Mouse (Mus musculus): Measurements from ENCODE around the gene Tspan33. TPM values are rescaled to one million over a fixed set of nuclear protein-coding genes. Genes with fewer than 3 reads are reported as not detected.

Gene Tspan33
- polyA plus RNA-seq, 1 experiment from 2014 or later: 5.2 TPM

DNA sequence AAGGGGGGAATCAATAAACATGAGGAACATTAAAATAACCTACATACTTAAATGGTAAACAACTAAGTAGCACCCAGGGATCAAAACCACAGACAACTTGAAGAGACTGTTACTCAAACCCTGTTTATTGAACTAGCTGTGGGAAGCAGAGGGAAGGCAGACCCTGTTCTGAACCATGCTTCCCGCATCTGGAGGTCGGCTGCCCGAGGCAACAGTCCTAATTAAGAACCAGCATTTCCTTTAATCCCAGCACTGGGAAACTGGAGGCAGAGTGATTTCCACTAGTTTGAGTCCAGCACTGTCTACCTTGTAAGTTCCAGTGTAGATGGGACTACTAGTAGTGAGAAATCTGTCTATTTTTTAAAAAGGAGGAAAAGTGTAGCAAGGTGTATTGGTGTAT is 17.3 kb downstream of the Tspan33 start:
- WGBS: 80% methylated on average over 3 of the region's 3 CpGs
- H3K9ac ChIP-seq (ENCODE audit: low read length): no peak overlapping the region
- H3K4me1 ChIP-seq (ENCODE audit: control insufficient read depth, insufficient read depth, low read length): no peaks in the 10 kb centered on the region
- H3K4me3 ChIP-seq (replicated peaks; ENCODE audit: low read length): no peak overlapping the region
- no peaks in the 10 kb centered on the region for H3K9me3 ChIP-seq (replicated peaks; ENCODE audit: control insufficient read depth, low read length)
- no peak for ATAC-seq (ENCODE audit: insufficient read depth, low FRiP score)
- H3K36me3 ChIP-seq (ENCODE audit: control insufficient read depth, insufficient read depth, low read length): no peaks in the 10 kb centered on the region
- no peak overlapping the region for H3K4me2 ChIP-seq (ENCODE audit: low read depth, low read length)
- no peaks in the 10 kb centered on the region for H3K27me3 ChIP-seq (ENCODE audit: control insufficient read depth, insufficient read depth, low read length)
- no peak overlapping the region for H3K27ac ChIP-seq (ENCODE audit: low read length)

DNA sequence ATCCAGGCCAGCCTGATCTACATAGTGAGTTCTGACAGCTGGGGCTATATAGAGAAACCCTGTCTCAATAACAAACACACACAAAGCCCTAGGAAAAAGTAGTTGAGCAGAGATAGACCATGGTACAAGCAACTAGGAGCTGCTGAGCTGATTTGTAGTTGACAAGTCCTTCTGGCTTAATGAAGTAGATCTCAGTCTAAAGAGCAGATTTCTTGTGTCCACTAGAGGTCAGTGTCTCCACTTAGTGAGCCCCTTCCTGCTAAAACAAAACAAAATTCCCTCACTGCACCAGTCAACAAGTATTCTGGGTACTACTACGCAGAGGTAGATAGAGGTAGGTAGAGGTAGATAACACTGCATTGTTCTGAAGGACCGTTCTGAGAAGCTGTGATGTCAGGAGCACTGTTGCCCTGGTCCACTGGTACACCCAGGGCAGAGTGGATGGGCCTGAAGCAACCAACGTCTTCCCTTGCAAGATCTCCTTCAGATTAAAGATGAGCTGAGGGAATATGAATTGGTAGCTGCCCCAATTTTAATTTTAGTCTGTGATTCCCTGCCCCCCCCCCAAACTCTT is 18.1 kb downstream of the Tspan33 start:
- WGBS: 43% methylated on average over 3 of the region's 3 CpGs
- ATAC-seq (ENCODE audit: insufficient read depth, low FRiP score): no peak
- no peak overlapping the region for H3K9ac ChIP-seq (ENCODE audit: low read length)
- H3K27me3 ChIP-seq (ENCODE audit: control insufficient read depth, insufficient read depth, low read length): no peaks in the 10 kb centered on the region
- H3K36me3 ChIP-seq (ENCODE audit: control insufficient read depth, insufficient read depth, low read length): no peaks in the 10 kb centered on the region
- no peak overlapping the region for H3K4me3 ChIP-seq (replicated peaks; ENCODE audit: low read length)
- no peaks in the 10 kb centered on the region for H3K9me3 ChIP-seq (replicated peaks; ENCODE audit: control insufficient read depth, low read length)
- no peak overlapping the region for H3K4me2 ChIP-seq (ENCODE audit: low read depth, low read length)
- H3K4me1 ChIP-seq (ENCODE audit: control insufficient read depth, insufficient read depth, low read length): 0 out of 2 replicates have a peak, but pooled peaks cover under 1% of the 10 kb centered on the region
- no peak overlapping the region for H3K27ac ChIP-seq (ENCODE audit: low read length)

DNA sequence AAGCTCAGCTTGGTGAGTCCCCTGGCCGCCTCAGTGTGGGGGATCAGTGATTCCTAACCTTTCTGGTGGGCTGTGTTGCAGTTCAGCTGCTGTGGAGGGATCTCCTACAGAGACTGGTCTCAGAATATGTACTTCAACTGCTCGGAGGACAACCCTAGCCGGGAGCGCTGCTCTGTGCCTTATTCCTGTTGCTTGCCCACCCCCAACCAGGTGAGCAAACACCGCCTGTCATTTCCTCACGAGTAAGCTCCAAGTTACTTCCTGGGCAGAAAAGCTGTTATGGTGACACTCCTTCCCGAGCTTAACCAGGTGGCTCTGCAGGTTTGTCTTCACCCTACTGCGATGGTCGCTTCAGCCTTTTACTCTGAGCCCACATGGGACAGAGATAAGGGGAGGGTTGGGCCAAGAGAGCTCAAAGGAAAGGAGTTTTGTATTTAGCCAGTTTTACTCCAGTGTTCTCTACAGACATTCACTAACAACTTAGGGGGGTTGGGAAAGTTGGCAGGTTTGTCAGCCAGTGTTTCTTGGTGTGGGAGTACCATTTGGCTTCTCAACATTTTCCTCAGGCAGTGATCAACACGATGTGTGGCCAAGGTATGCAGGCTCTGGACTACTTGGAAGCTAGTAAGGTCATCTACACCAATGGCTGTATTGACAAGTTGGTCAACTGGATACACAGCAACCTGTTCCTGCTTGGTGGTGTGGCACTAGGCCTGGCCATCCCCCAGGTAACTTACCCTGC is 22.8 kb downstream of the Tspan33 start:
- Histone ChIP-seq H3K27me3 (ENCODE audit: control insufficient read depth, insufficient read depth, low read length) (no peaks in the 10 kb centered on the region), H3K9ac (ENCODE audit: low read length) (no peak overlapping the region), H3K9me3 (replicated peaks; ENCODE audit: control insufficient read depth, low read length) (no peaks in the 10 kb centered on the region), H3K4me3 (replicated peaks; ENCODE audit: low read length) (no peak overlapping the region), H3K36me3 (ENCODE audit: control insufficient read depth, insufficient read depth, low read length) (no peaks in the 10 kb centered on the region), H3K4me2 (ENCODE audit: low read depth, low read length) (peak overlapping the region; percentile 24; the same call in 1 of the 2 replicates), H3K4me1 (ENCODE audit: control insufficient read depth, insufficient read depth, low read length) (peaks cover 20% of the 10 kb centered on the region), H3K27ac (ENCODE audit: low read length) (no peak overlapping the region; the same call in 1 of the 2 replicates)
- ATAC-seq (ENCODE audit: insufficient read depth, low FRiP score): peak; percentile 30; the same call in 1 of the 2 replicates
- 49% methylated on average over 10 of the region's 10 CpGs for WGBS

DNA sequence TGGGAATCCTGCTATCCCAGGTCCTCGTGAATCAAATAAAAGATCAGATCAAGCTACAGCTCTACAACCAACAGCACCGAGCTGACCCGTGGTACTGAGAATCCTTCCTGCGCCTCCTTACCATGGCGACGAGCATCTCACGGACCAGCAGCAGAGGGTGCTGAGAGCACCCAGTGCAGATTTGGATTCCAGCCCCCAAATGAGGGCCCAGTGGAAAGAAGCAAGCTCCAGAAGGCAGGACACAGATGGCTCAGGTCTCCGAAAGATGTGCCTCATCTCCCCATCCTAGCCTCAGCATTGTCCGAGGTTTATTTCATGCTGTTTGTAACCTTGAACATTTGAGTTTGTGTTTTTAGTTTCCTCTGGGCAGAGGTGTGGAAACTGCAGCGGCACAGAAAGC is 23.5 kb downstream of the Tspan33 start:
- no peak overlapping the region for H3K4me3 ChIP-seq (replicated peaks; ENCODE audit: low read length)
- no peak overlapping the region for H3K27ac ChIP-seq (ENCODE audit: low read length)
- no peaks in the 10 kb centered on the region for H3K9me3 ChIP-seq (replicated peaks; ENCODE audit: control insufficient read depth, low read length)
- H3K4me2 ChIP-seq (ENCODE audit: low read depth, low read length): no peak overlapping the region
- no peaks in the 10 kb centered on the region for H3K36me3 ChIP-seq (ENCODE audit: control insufficient read depth, insufficient read depth, low read length)
- WGBS: 56% methylated on average over 10 of the region's 10 CpGs
- no peaks in the 10 kb centered on the region for H3K27me3 ChIP-seq (ENCODE audit: control insufficient read depth, insufficient read depth, low read length)
- peak overlapping the region; percentile 54; the same call in 1 of the 2 replicates for H3K9ac ChIP-seq (ENCODE audit: low read length)
- ATAC-seq (ENCODE audit: insufficient read depth, low FRiP score): no peak
- H3K4me1 ChIP-seq (ENCODE audit: control insufficient read depth, insufficient read depth, low read length): peaks cover 20% of the 10 kb centered on the region

DNA sequence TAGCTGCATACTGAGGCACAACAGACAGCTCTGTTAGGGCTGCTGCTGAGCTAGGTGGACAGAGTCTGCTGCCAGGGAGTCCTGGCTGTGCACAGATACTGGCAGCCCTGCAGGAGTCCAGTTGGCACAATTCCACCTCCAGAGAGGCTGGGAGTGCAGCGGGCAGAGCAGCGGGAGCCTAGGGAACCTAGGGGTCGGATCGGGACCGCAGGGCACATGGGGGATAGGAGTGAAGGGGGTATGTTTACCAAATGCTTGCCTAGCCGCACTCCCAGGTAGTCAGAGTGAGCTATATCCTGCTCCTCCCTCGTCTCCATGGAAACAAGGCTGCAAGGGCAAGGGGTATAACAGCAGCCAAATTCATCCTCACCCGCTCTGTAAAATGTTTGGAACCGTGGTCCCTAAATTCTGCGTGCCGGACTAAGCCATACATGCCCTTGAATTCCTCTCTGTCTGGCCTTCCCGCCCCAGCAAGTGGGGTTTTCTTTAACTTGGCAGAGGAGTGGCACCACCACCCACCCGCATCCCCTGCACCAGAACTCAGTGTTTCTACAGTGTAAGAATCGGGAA is 24.0 kb downstream of the Tspan33 start:
- Histone ChIP-seq H3K4me1 (ENCODE audit: control insufficient read depth, insufficient read depth, low read length) (peaks cover 20% of the 10 kb centered on the region), H3K27ac (ENCODE audit: low read length) (no peak overlapping the region), H3K4me3 (replicated peaks; ENCODE audit: low read length) (0 out of 2 replicates have a peak overlapping the region, but pooled peaks have one; percentile 8), H3K36me3 (ENCODE audit: control insufficient read depth, insufficient read depth, low read length) (no peaks in the 10 kb centered on the region), H3K27me3 (ENCODE audit: control insufficient read depth, insufficient read depth, low read length) (no peaks in the 10 kb centered on the region), H3K9ac (ENCODE audit: low read length) (peak overlapping the region; percentile 54), H3K9me3 (replicated peaks; ENCODE audit: control insufficient read depth, low read length) (no peaks in the 10 kb centered on the region), H3K4me2 (ENCODE audit: low read depth, low read length) (peak overlapping the region; percentile 41)
- peak; percentile 48; the same call in 1 of the 2 replicates for ATAC-seq (ENCODE audit: insufficient read depth, low FRiP score)
- 17% methylated on average over 14 of the region's 14 CpGs for WGBS

DNA sequence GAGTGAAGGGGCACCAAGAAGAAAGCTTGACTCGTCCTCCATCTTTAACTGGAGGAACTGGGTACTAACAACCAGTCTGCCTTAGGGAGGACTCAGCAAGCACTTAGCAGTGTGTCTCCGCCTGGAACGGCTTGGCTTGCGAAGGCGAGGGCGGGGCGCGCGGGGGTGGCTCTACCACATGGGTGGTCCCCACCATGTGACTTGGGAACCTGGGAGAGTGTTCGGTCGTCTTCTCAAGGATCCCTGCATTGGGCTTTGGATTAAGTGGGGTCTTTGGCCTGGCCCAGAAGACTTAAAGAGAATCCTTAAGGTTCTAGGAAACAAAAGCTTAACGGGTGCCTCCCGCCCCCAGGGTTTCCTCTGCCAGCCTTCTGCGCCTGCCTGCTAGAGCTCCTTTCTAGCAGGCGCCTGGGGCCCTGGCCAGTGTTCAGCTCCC is 24.9 kb downstream of the Tspan33 start:
- Histone ChIP-seq H3K9ac (ENCODE audit: low read length) (peak overlapping the region; percentile 55), H3K36me3 (ENCODE audit: control insufficient read depth, insufficient read depth, low read length) (no peaks in the 10 kb centered on the region), H3K27me3 (ENCODE audit: control insufficient read depth, insufficient read depth, low read length) (no peaks in the 10 kb centered on the region), H3K4me1 (ENCODE audit: control insufficient read depth, insufficient read depth, low read length) (peaks cover 20% of the 10 kb centered on the region), H3K27ac (ENCODE audit: low read length) (peak overlapping the region; percentile 39; the same call in 1 of the 2 replicates), H3K4me2 (ENCODE audit: low read depth, low read length) (peak overlapping the region; percentile 55), H3K4me3 (replicated peaks; ENCODE audit: low read length) (peak overlapping the region; percentile 44), H3K9me3 (replicated peaks; ENCODE audit: control insufficient read depth, low read length) (no peaks in the 10 kb centered on the region)
- peak; percentile 79; the same call in 1 of the 2 replicates for ATAC-seq (ENCODE audit: insufficient read depth, low FRiP score)
- 6% methylated on average over 15 of the region's 15 CpGs for WGBS

DNA sequence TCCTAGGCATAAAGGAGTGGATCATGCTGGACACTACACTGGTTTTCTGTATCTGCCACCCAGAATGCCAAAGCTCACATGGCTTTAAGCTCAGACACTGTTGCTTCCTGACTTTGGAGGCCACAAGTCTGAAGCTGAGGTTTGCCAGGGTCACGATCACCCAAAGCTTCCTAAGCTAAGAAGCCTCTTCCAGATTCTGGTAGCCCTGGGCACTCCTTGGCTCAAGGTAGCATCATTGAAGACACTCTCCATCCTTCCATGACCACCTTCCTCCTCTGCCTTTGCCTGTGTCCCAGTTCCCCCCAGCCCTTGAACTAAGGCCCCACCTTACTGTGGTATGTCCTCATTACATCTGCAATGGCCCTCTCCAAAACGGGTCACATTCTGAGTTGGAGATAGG is 27.9 kb downstream of the Tspan33 start:
- Histone ChIP-seq H3K36me3 (ENCODE audit: control insufficient read depth, insufficient read depth, low read length) (no peaks in the 10 kb centered on the region), H3K4me2 (ENCODE audit: low read depth, low read length) (no peak overlapping the region), H3K27ac (ENCODE audit: low read length) (no peak overlapping the region), H3K4me1 (ENCODE audit: control insufficient read depth, insufficient read depth, low read length) (peaks cover 20% of the 10 kb centered on the region), H3K9ac (ENCODE audit: low read length) (no peak overlapping the region), H3K4me3 (replicated peaks; ENCODE audit: low read length) (no peak overlapping the region), H3K9me3 (replicated peaks; ENCODE audit: control insufficient read depth, low read length) (no peaks in the 10 kb centered on the region), H3K27me3 (ENCODE audit: control insufficient read depth, insufficient read depth, low read length) (no peaks in the 10 kb centered on the region)
- 76% methylated on average over 2 of the region's 2 CpGs for WGBS
- ATAC-seq (ENCODE audit: insufficient read depth, low FRiP score): no peak

DNA sequence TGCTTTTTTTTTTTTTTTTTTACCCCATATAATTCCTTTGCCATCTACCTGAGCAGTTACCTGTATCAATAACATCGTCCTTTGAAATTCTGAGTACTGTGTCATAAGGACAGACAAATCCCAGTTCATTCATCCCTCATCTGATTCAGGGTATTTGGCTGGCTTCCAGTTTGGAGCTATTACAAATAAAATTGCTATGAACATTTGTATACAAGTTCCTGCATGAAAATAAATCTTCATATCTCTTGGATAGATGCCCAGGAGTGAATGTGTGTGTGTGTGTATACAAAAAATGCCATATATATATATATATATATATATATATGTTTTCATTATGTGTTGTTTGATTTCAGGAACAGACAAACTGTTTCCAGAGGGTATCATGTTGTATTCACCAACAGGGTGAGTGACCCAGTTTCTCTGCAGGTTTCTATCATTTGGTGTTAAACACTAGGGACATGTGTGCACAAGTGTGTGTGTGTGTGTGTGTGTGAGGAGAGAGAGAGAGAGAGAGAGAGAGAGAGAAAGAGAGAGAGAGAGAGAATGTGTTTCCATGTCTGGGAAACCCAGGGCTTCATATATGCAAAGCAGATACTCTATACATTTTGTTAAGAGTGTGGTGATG is 32.7 kb downstream of the Tspan33 start:
- Histone ChIP-seq H3K27ac (ENCODE audit: low read length) (no peak overlapping the region), H3K27me3 (ENCODE audit: control insufficient read depth, insufficient read depth, low read length) (no peaks in the 10 kb centered on the region), H3K4me2 (ENCODE audit: low read depth, low read length) (no peak overlapping the region), H3K36me3 (ENCODE audit: control insufficient read depth, insufficient read depth, low read length) (no peaks in the 10 kb centered on the region), H3K9ac (ENCODE audit: low read length) (no peak overlapping the region), H3K9me3 (replicated peaks; ENCODE audit: control insufficient read depth, low read length) (no peaks in the 10 kb centered on the region), H3K4me3 (replicated peaks; ENCODE audit: low read length) (no peak overlapping the region), H3K4me1 (ENCODE audit: control insufficient read depth, insufficient read depth, low read length) (no peaks in the 10 kb centered on the region)
- ATAC-seq (ENCODE audit: insufficient read depth, low FRiP score): no peak
- 39% methylated on average over 1 of the region's 1 CpGs for WGBS

DNA sequence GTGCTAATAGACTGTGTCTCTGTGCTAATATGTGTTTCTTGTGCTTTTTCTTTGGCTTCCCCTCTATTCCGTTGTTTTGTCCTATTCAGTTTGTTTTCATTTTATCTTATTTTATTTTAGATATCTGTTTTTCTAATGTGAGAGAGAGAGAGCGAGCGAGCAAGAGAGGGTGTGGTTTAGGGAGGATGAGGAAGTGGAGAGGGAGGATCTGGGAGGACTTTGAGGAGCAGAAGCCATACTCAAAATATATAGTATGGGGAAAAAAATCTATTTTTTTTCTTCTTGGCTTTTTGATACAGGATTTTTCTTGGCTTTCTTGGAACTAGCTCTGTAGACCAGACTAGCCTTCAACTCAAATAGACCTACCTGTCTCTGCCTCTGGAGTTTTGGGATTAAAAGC is 34.0 kb downstream of the Tspan33 start:
- H3K36me3 ChIP-seq (ENCODE audit: control insufficient read depth, insufficient read depth, low read length): no peaks in the 10 kb centered on the region
- H3K4me1 ChIP-seq (ENCODE audit: control insufficient read depth, insufficient read depth, low read length): no peaks in the 10 kb centered on the region
- H3K27me3 ChIP-seq (ENCODE audit: control insufficient read depth, insufficient read depth, low read length): no peaks in the 10 kb centered on the region
- no peak overlapping the region for H3K27ac ChIP-seq (ENCODE audit: low read length)
- ATAC-seq (ENCODE audit: insufficient read depth, low FRiP score): no peak
- 76% methylated on average over 3 of the region's 3 CpGs for WGBS
- no peak overlapping the region for H3K4me3 ChIP-seq (replicated peaks; ENCODE audit: low read length)
- H3K9me3 ChIP-seq (replicated peaks; ENCODE audit: control insufficient read depth, low read length): no peaks in the 10 kb centered on the region
- no peak overlapping the region for H3K9ac ChIP-seq (ENCODE audit: low read length)
- H3K4me2 ChIP-seq (ENCODE audit: low read depth, low read length): no peak overlapping the region

Measured in stomach, embryonic 16.5 days (tissue).